Mouse (Mus musculus) CH12.LX (cell line): Measurements from ENCODE around the gene 2300009A05Rik.

ENCODE experiments used
- CHD2 ChIP-seq: IDR thresholded peaks from 2 replicates; pipeline ENCODE4 v1.6.1; 2011; ENCODE audit warnings: low read length, improper control_type of control experiment
- CTCF ChIP-seq, 2 experiments: IDR thresholded peaks in 1 of 2; conservative IDR thresholded peaks in 1 of 2; 2 replicates each; pipeline ENCODE4 v1.5.1; 2011 to 2012; ENCODE audit warnings: low read depth in 2 of 2, low read length in 2 of 2, improper control_type of control experiment in 1 of 2, inconsistent platforms in 1 of 2, mild to moderate bottlenecking in 1 of 2, moderate library complexity in 1 of 2
- EP300 ChIP-seq: IDR thresholded peaks from 2 replicates; pipeline ENCODE4 v1.6.1; 2011; ENCODE audit warnings: low read length, improper control_type of control experiment
- GABPA ChIP-seq: IDR thresholded peaks from 2 replicates; pipeline ENCODE4 v1.6.1; 2012; ENCODE audit warnings: low read depth, low read length, improper control_type of control experiment, inconsistent platforms; ENCODE audit not compliant: insufficient replicate concordance
- HCFC1 ChIP-seq: IDR thresholded peaks from 2 replicates; pipeline ENCODE4 v1.6.1; 2012; ENCODE audit warnings: low read depth, mild to moderate bottlenecking, inconsistent platforms, low read length, improper control_type of control experiment
- MYC ChIP-seq: IDR thresholded peaks from 2 replicates; pipeline ENCODE4 v1.6.1; 2011; ENCODE audit warnings: low read depth, mild to moderate bottlenecking, improper control_type of control experiment, low read length
- PAX5 ChIP-seq: IDR thresholded peaks from 2 replicates; pipeline ENCODE4 v1.6.1; 2012; ENCODE audit warnings: low read length, inconsistent platforms, mixed read lengths
- POLR2A ChIP-seq: IDR thresholded peaks from 2 replicates; pipeline ENCODE4 v1.6.1; 2011; ENCODE audit warnings: low read depth, mild to moderate bottlenecking, improper control_type of control experiment, low read length
- USF2 ChIP-seq: conservative IDR thresholded peaks from 2 replicates; pipeline ENCODE4 v1.6.1; 2011; ENCODE audit warnings: low read depth, low read length, improper control_type of control experiment
- ZC3H11A ChIP-seq: IDR thresholded peaks from 2 replicates; pipeline ENCODE4 v1.6.1; 2012; ENCODE audit warnings: low read depth, mild to moderate bottlenecking, inconsistent platforms, low read length, improper control_type of control experiment
- ZMIZ1 ChIP-seq: IDR thresholded peaks from 2 replicates; pipeline ENCODE4 v1.6.1; 2012; ENCODE audit warnings: low read depth, mild to moderate bottlenecking, inconsistent platforms, low read length, improper control_type of control experiment

DNA sequence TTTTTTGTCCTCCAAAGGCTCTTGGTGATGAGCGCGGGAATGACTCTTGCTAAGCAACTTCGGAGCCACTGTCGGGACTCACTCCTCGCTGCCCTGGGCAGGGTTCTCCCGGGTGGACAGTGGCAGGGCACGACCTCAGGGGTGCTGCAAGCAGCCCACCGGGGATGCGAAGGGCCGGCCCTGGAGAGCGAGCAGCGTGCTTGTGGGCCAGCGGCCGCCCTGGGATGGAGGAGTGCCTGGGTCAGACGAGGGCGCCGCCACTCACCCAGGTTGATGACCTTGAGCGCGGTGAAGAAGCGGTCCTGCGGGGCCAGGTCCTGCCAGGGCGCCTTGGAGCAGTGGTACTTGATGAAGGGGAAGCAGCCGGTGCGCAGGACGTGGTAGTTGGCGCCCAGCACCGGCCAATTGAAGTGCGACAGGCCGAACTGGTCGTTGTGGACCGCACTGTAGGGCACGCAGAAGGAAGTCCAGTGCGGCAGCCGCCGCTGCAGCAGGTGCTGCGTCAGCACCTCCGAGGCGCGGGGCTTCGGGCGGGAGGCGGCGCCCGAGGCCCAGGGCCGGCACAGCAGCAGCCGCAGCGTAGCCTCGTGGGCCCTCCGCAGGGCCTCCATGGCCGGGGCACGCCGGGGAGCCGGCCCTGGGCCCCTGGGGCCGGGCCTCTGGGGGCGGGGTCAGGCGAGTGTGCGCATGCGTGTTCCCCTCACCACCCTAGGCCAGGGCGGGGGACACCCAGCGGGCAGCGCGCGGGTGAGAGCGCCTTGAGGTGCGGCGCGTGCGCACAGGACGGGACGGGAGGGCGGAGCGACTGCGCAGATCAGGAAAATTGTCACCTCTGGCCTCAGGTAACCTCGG lies at the start of gene 2300009A05Rik:
- TF ChIP-seq MYC (no peak; the same call in 1 of the 2 replicates), CHD2 (no peak), ZC3H11A (no peak), EP300 (no peak), ZMIZ1 (peak; percentile 89; the same call in 1 of the 2 replicates), POLR2A (peak; percentile 85), CTCF (conservative IDR thresholded peaks at IDR 0.05 in 1 of 2, IDR thresholded peaks at IDR 0.05 in 1 of 2; ENCODE audit: low read depth in 2 of 2, low read length in 2 of 2) (peak in 1 of 2 experiments; percentile 36; a peak in 2 of 4 replicates), GABPA (no peak), PAX5 (no peak), HCFC1 (peak; percentile 72), USF2 (no peak)
